Comparison of ENCODE assay signal across 14 mouse cellular contexts in genomic region chr7:101029446-101029845, GRCm38 (mm10). TPM values are rescaled to one million over a fixed set of nuclear protein-coding genes. Genes with fewer than 3 reads are reported as not detected.
A peak's percentile ranks its signal among the peaks of the same experiment; 100 is the strongest.
DNase-seq lines count a peak whose midpoint lies in the region; ATAC-seq lines count a peak whose summit lies in the region.
"Had no signal": no experiment of that assay in that cellular context is flagged by ENCODE, and none has a peak within 500 bp of the region (broad histone marks: within the 10 kb centered on the region; RNA-seq: fewer than 3 reads in every experiment).

No protein-coding gene starts in this region.

- 0 out of 2 replicates have a peak overlapping the region, but pooled peaks have one; percentile 8 for H3K27ac ChIP-seq in liver, embryonic 12.5 days
- H3K27ac ChIP-seq: layer of hippocampus, adult 2 months had no signal

- no peaks in the 10 kb centered on the region for H3K36me3 ChIP-seq in liver, embryonic 12.5 days

- ATAC-seq in liver, embryonic 12.5 days, result no peak
- ATAC-seq: activated CD4-positive, CD25-positive, alpha-beta regulatory T cell, adult 4 months; inflammation-experienced regulatory T-cells, adult 6 months had no signal

- 15% methylated on average over 6 of the region's 6 CpGs for WGBS in liver, embryonic 12.5 days (ENCODE audit: insufficient replicate concordance)

- no peak overlapping the region for H3K9ac ChIP-seq in liver, embryonic 12.5 days

- H3K9me3 ChIP-seq in liver, embryonic 12.5 days (replicated peaks), result no peaks in the 10 kb centered on the region

- no peak overlapping the region for H3K4me3 ChIP-seq in liver, embryonic 12.5 days
- H3K4me3 ChIP-seq: layer of hippocampus, adult 2 months had no signal

- peaks cover 11% of the 10 kb centered on the region; the same call in 1 of the 2 replicates for H3K27me3 ChIP-seq in liver, embryonic 12.5 days (replicated peaks)

- no peak overlapping the region for H3K4me2 ChIP-seq in liver, embryonic 12.5 days

- H3K4me1 ChIP-seq in liver, embryonic 12.5 days, result peaks cover 32% of the 10 kb centered on the region

- DNase-seq in lung, adult 18-20 months, result peak; percentile 72 to 76
- no peak for DNase-seq in lung, postnatal 14 days
- peak; percentile 77 for DNase-seq in lung, postnatal 25 days (ENCODE audit: low spot score)
- no peak for DNase-seq in embryo, embryonic 9.5 days (ENCODE audit: extremely low spot score)
- no peak for DNase-seq in right cerebral cortex, adult 18-20 months
- no peak for DNase-seq in kidney, postnatal 10 days
- DNase-seq in urinary bladder, postnatal 10 days (ENCODE audit: low spot score), result no peak
- DNase-seq: cerebellum, adult 9-10 months; heart, postnatal 36 days; spleen, adult 18-20 months had no signal

RNA-seq across cellular contexts. Expression of gene P2ry2, which starts 16.8 kb away (rescaled TPM):
- polyA plus RNA-seq in liver, embryonic 12.5 days (2016; fragmentation: Nextera tagmentation; extraction: Ambion mirVana), result 1.2 TPM in 2 replicates
- polyA plus RNA-seq: inflammation-experienced regulatory T-cells, adult 6 months had no signal

RNA-seq across cellular contexts. Expression of gene P2ry6, which starts 55.0 kb away (rescaled TPM):
- 3.4 and 3.6 TPM in 2 replicates for polyA plus RNA-seq in liver, embryonic 12.5 days (2016; fragmentation: Nextera tagmentation; extraction: Ambion mirVana)

Comparison
In these comparisons a context has a peak if more than half of its experiments do, and no peak if none do; other contexts are left out.
1. DNase-seq: peak in lung, adult 18-20 months (2 of 2) and lung, postnatal 25 days (single experiment); none in lung, postnatal 14 days (single experiment), embryo, embryonic 9.5 days (single experiment), right cerebral cortex, adult 18-20 months (single experiment), kidney, postnatal 10 days (single experiment) and urinary bladder, postnatal 10 days (single experiment).